Mouse (Mus musculus) midbrain, postnatal 0 days (tissue): ENCODE measurements around the gene Gm7271. TPM values are rescaled to one million over a fixed set of nuclear protein-coding genes. Genes with fewer than 3 reads are reported as not detected.

Experiments
- ATAC-seq: fragments of 200-750 bp; cut with Nextera tagmentation; 2 replicates; pipeline ENCODE4 v1.8.0; 2017; ENCODE audit warnings: moderate number of reproducible peaks, mild to moderate bottlenecking, moderate TSS enrichment, moderate library complexity; ENCODE audit not compliant: low FRiP score
- DNase-seq: peaks from one replicate; pipeline ENCODE4 v3.0.0-alpha.2; 2015; ENCODE audit warnings: low spot score
- H3K27ac ChIP-seq: fragments of 300-500 bp; sonication (generic); 2 replicates; pipeline ENCODE4 v1.5.1; 2014; ENCODE audit warnings: low read depth, mild to moderate bottlenecking, low read length, mixed read lengths
- H3K27me3 ChIP-seq: fragments of 300-500 bp; sonication (generic); 2 replicates; pipeline ENCODE4 v1.6.1; 2014; ENCODE audit warnings: low read length, control low read depth, mixed read lengths; ENCODE audit not compliant: insufficient read depth
- H3K36me3 ChIP-seq: fragments of 300-500 bp; sonication (generic); 2 replicates; pipeline ENCODE4 v1.6.1; 2014; ENCODE audit warnings: low read length, control low read depth, mixed read lengths; ENCODE audit not compliant: insufficient read depth
- H3K4me1 ChIP-seq: fragments of 300-500 bp; sonication (generic); 2 replicates; pipeline ENCODE4 v1.6.1; 2014; ENCODE audit warnings: mild to moderate bottlenecking, control low read depth, antibody characterized with exemption, low read length, mixed read lengths; ENCODE audit not compliant: insufficient read depth
- H3K4me2 ChIP-seq: fragments of 300-500 bp; sonication (generic); 2 replicates; pipeline ENCODE4 v1.6.1; 2014; ENCODE audit warnings: low read depth, mild to moderate bottlenecking, low read length, mixed read lengths; ENCODE audit not compliant: poor library complexity, severe bottlenecking
- H3K4me3 ChIP-seq: fragments of 300-500 bp; sonication (generic); 2 replicates; pipeline ENCODE4 v1.5.1; 2014; ENCODE audit warnings: low read depth, mild to moderate bottlenecking, low read length, moderate library complexity
- H3K9ac ChIP-seq: fragments of 300-500 bp; sonication (generic); replicated peaks from 2 replicates; pipeline ENCODE4 v1.6.1; 2014; ENCODE audit warnings: mild to moderate bottlenecking, low read length, moderate library complexity, mixed read lengths; ENCODE audit not compliant: poor library complexity, severe bottlenecking
- H3K9me3 ChIP-seq: fragments of 300-500 bp; sonication (generic); 2 replicates; pipeline ENCODE4 v1.6.1; 2016; ENCODE audit warnings: low read length, control low read depth
- CTCF ChIP-seq: IDR thresholded peaks from 2 replicates; pipeline ENCODE4 v1.5.1; 2016; ENCODE audit warnings: antibody characterized with exemption, mild to moderate bottlenecking
- WGBS: fragments of 180-500 bp; shearing (Covaris S2); extraction: QIAGEN DNeasy Blood & Tissue Kit; methylation state at CpG from one replicate; pipeline ENCODE4 v1.1.7; 2014; 5-methylcytosine and 5-hydroxymethylcytosine counted together
- polyA plus RNA-seq: library from polyadenylated mRNA; unstranded; fragments of >200 nt; fragmentation: Nextera tagmentation; extraction: Ambion mirVana; gene quantifications from 2 replicates; pipeline ENCODE4 v1.2.1, GENCODE M21; 2015
- total RNA-seq: library from RNA; depleted of rRNA; stranded (reverse); fragments of >200 nt; gene quantifications from 2 replicates; pipeline ENCODE4 v1.2.3, GENCODE M21; 2014

Gm7271 gene
- total and polyA plus RNA-seq, 2 experiments from 2014 or later: not detected

DNA sequence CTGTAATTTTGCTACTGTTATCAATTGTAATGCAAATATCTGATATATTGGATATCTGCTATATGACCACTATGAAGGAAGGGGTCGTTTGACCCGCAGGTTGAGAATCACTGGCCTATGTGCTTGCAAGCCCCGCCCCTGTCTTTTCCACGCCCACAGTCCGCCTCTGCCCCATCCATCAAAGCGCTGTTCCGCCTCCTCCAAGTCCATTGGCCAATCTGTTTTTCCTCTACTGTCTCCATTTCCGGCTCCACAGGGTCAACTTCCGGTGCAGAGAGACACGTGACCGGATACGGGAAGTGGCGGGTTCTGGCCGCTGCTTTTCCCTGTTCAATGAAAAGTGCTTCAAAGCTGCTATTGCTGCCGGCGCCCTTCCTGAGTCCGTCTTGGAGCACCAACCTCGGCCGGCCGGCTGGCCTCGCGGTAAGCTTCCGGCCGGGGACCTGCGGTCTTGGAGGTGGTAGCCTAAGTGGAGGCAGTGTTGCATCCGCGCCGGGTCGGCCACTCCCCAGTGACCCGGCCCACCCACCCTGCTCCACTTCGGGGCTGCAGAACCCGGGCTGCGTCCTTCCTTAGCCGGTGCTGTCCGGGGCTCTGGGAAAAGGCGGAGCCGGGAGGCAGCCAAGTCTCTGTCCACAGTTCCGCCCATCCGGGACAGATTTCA, 45.3 kb downstream of the Gm7271 start, which contains the start of gene Exoc1:
Exoc1 (plus strand) TSS at position 272 of the 664 bp plus-strand sequence.
- peak; percentile 100 for ATAC-seq
- Histone ChIP-seq H3K36me3 (no peaks in the 10 kb centered on the region), H3K9ac (peak within 1 kb of the TSS; percentile 79)

DNA sequence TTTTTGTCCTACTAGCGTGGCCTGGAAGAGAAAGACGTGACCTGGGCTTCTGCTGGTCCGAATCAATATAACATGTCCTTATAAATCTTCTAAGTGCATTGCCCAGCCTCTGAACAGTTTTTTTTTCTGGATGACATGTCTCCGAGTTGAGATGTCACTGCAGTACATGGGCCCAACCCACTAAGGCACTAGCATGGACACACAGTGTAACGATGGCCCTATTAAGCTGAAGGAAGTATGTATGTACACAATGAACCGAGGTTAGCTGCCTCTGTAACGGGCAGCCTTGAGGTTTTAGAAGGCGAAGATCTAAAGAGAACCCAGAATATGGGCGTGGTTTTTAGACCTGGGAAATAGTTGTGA, 45.8 kb downstream of the Gm7271 start:
- Histone ChIP-seq H3K9ac (peak overlapping the region; percentile 79), H3K27me3 (peaks cover 3% of the 10 kb centered on the region; the same call in 1 of the 2 replicates), H3K27ac (peak overlapping the region; percentile 72), H3K9me3 (no peaks in the 10 kb centered on the region), H3K4me1 (0 out of 2 replicates have a peak, but pooled peaks cover 3% of the 10 kb centered on the region), H3K4me3 (peak overlapping the region; percentile 84), H3K36me3 (no peaks in the 10 kb centered on the region), H3K4me2 (peak overlapping the region; percentile 92)
- TF ChIP-seq CTCF: no peak
- DNase-seq: no peak
- no peak for ATAC-seq
- WGBS: 11% methylated on average over 9 of the region's 9 CpGs

More for the DNA sequence above, 45.3 kb downstream of the Gm7271 start, which contains the start of gene Exoc1:
- Histone ChIP-seq H3K4me3 (peak within 1 kb of the TSS; percentile 84), H3K27me3 (peaks cover 3% of the 10 kb centered on the region; the same call in 1 of the 2 replicates), H3K27ac (peak within 1 kb of the TSS; percentile 72), H3K4me1 (0 out of 2 replicates have a peak, but pooled peaks cover 3% of the 10 kb centered on the region), H3K9me3 (no peaks in the 10 kb centered on the region), H3K4me2 (peak within 1 kb of the TSS; percentile 92)
- no peak for TF ChIP-seq CTCF
- DNase-seq: peak; percentile 97
- WGBS: under 1% methylated on average over 39 of the region's 39 CpGs

DNA sequence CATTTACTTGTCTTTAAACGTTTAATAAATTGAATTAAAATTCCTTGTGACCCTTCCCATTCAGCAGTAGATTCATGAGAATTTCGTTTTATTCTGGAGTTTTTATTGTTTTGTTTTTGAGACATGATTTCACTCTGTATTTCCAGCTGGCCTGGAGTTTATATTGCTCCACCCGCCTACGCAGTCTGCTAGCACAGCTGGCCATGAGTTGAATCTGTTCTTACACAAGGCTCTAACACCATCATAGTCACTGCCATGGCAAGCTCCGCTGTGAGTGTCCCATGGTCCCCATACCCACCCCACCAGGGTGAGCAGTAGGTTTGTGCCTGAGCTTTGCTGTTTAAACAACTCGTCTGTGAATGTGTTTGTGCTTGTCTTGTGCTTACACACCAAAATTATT, 49.3 kb downstream of the Gm7271 start:
- TF ChIP-seq CTCF: no peak
- Histone ChIP-seq H3K36me3 (peaks cover 24% of the 10 kb centered on the region), H3K9me3 (no peaks in the 10 kb centered on the region), H3K4me2 (no peak overlapping the region), H3K27ac (no peak overlapping the region), H3K4me3 (no peak overlapping the region), H3K4me1 (0 out of 2 replicates have a peak, but pooled peaks cover 3% of the 10 kb centered on the region), H3K27me3 (no peaks in the 10 kb centered on the region), H3K9ac (no peak overlapping the region)
- no peak for DNase-seq
- ATAC-seq: no peak
- 89% methylated on average over 6 of the region's 6 CpGs for WGBS

DNA sequence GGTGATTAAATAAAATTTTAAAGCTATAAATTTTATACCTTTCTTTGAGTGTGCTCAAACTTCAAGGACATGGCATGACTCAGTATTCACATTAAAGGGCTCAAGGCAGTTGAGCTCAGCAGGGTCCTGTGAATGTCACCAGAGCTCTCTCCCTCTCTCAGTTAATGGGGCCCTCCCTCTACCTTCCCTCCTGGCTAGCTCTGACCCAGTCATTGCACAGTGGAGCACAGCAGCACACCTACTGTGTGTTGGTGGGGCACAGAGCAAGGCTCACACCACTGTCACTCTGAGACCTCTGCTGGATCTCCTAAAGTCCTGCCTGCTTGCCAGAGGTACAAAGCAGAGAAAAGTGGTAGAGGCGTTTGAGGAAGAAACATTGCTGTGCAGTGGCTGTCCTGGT, 52.4 kb downstream of the Gm7271 start:
- peaks cover 31% of the 10 kb centered on the region for H3K36me3 ChIP-seq
- no peak for ATAC-seq
- WGBS: 86% methylated on average over 1 of the region's 1 CpGs

DNA sequence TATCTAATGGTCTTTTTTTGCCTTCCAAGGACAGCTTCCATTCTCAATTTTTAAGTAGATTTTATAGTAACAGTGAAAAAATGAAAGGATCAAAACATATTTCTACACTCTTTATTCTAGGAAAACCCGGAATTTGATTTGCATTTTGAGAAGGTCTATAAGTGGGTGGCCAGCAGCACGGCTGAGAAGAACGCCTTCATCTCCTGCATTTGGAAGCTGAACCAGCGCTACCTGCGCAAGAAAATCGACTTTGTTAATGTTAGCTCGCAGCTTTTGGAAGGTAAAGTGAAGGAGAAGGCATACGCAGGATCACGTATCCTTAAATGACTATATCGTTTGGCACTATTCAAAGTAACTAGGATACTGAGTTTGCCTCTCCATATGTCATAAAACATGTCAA, 53.7 kb downstream of the Gm7271 start:
- TF ChIP-seq CTCF: no peak
- Histone ChIP-seq H3K27ac (no peak overlapping the region), H3K4me3 (no peak overlapping the region), H3K4me1 (no peaks in the 10 kb centered on the region), H3K9ac (no peak overlapping the region), H3K27me3 (no peaks in the 10 kb centered on the region), H3K4me2 (no peak overlapping the region), H3K9me3 (no peaks in the 10 kb centered on the region), H3K36me3 (peaks cover 39% of the 10 kb centered on the region)
- ATAC-seq: no peak
- no peak for DNase-seq
- 95% methylated on average over 10 of the region's 10 CpGs for WGBS

More for the DNA sequence above, 52.4 kb downstream of the Gm7271 start:
- H3K4me1 ChIP-seq: no peaks in the 10 kb centered on the region
- H3K27ac ChIP-seq: no peak overlapping the region
- H3K4me3 ChIP-seq: no peak overlapping the region
- H3K4me2 ChIP-seq: no peak overlapping the region
- no peak overlapping the region for H3K9ac ChIP-seq
- no peaks in the 10 kb centered on the region for H3K27me3 ChIP-seq
- H3K9me3 ChIP-seq: no peaks in the 10 kb centered on the region
- TF ChIP-seq CTCF: no peak
- no peak for DNase-seq

DNA sequence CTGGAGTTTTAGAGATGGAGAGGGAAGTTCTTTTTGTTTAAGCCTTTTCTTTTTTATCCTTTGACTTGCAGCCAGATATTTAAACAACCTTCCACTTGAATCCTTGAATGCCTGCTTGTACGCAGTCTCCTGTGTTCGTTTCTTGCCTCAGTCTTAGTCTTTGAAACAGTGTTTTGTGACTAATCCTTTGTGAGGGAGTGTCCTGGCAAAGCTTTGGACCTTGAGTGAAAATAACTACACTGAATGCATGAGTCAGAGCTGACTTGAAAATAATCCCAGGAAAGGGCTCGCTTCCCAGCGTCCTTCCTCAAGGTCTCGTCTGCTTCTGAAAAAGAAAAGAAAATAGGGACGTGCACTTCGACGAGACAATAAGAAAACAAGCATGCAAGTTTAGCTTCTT, 56.3 kb downstream of the Gm7271 start:
- no peak for TF ChIP-seq CTCF
- Histone ChIP-seq H3K27me3 (no peaks in the 10 kb centered on the region), H3K27ac (no peak overlapping the region), H3K4me1 (no peaks in the 10 kb centered on the region), H3K36me3 (peaks cover 61% of the 10 kb centered on the region), H3K4me3 (no peak overlapping the region), H3K9me3 (no peaks in the 10 kb centered on the region), H3K9ac (no peak overlapping the region), H3K4me2 (no peak overlapping the region)
- ATAC-seq (no peak), DNase-seq (no peak)
- 59% methylated on average over 8 of the region's 8 CpGs for WGBS
